In the genomic region with DNA sequence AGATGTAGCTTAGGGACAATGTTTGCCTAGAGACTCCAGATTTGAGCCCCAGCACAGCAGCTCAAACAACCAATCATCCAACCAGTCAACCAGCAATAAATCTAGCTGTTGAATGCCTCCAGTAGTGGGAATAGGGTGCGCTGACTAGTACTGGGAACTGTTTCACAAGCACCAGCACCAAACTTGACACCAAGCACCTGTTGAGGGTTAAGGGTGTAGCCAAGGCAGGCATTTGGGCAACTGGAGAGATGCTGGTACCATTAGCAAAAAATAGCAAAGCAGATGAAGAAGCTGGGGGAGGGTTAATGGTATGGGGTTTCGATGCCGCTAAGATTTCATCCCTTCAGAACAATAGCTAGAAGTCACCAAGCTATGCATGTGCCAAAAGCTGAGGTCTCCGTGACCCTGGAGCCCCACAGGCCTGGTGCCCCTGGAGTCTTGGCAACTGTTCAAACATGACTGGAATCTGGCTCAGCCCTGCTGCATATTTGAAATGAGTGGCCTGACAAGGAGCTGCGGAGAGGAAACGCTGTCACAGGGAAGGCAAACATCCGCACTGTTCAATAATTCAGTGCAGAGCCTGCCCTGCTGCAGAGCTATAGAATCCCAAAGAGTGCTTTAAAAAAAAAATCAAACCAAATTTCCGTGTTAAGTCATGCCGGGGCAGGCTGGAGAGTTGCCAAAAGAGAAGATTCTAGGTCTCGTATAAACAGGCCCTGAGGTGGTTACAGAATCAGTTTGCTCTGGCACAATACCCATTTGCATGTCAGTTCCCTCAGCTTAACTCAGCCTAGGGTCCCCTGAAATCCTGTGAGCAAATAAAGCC, we compare ENCODE assay signal across 8 mouse cellular contexts.
DNase-seq lines count a peak whose midpoint lies in the region; ATAC-seq lines count a peak whose summit lies in the region.

No protein-coding gene starts in this region.

- peak overlapping the region; percentile 36; the same call in 1 of the 2 replicates for H3K27ac ChIP-seq in forebrain, embryonic 13.5 days
- H3K27ac ChIP-seq in midbrain, embryonic 11.5 days (ENCODE audit: low read depth, low read length), result peak overlapping the region; percentile 26

- peak overlapping the region; percentile 12; the same call in 1 of the 2 replicates for H3K9ac ChIP-seq in forebrain, embryonic 13.5 days
- no peak overlapping the region; the same call in 1 of the 2 replicates for H3K9ac ChIP-seq in midbrain, embryonic 11.5 days (ENCODE audit: low read length)

- peaks cover 16% of the 10 kb centered on the region for H3K4me1 ChIP-seq in forebrain, embryonic 13.5 days
- peaks cover 18% of the 10 kb centered on the region for H3K4me1 ChIP-seq in midbrain, embryonic 11.5 days (ENCODE audit: control insufficient read depth, insufficient read depth, low read length)

- WGBS in forebrain, embryonic 13.5 days, result 16% methylated on average over 10 of the region's 10 CpGs
- WGBS in midbrain, embryonic 11.5 days, result 12% methylated on average over 10 of the region's 10 CpGs

- no peaks in the 10 kb centered on the region for H3K27me3 ChIP-seq in forebrain, embryonic 13.5 days
- no peaks in the 10 kb centered on the region for H3K27me3 ChIP-seq in midbrain, embryonic 11.5 days (ENCODE audit: control insufficient read depth, insufficient read depth, low read length)

- H3K36me3 ChIP-seq in forebrain, embryonic 13.5 days (ENCODE audit: poor library complexity, severe bottlenecking), result no peaks in the 10 kb centered on the region
- H3K36me3 ChIP-seq in midbrain, embryonic 11.5 days (ENCODE audit: control insufficient read depth, insufficient read depth, low read length), result no peaks in the 10 kb centered on the region

- peak; percentile 32 for DNase-seq in urinary bladder, adult 2 months (ENCODE audit: low spot score)
- no peak for DNase-seq in urinary bladder, postnatal 10 days (ENCODE audit: low spot score)
- peak; percentile 34 for DNase-seq in heart, postnatal 25 days (ENCODE audit: low spot score)
- peak; percentile 65 to 77 for DNase-seq in kidney, postnatal 4 days
- DNase-seq in midbrain, embryonic 11.5 days (ENCODE audit: low spot score, missing footprints), result peak; percentile 91
- DNase-seq in yolk sac, embryonic 10.5 days (ENCODE audit: low spot score), result peak; percentile 50
- no peak for DNase-seq in spleen, postnatal 14 days (ENCODE audit: low spot score in 2 of 2)

- no peak overlapping the region for H3K4me3 ChIP-seq in forebrain, embryonic 13.5 days
- H3K4me3 ChIP-seq in midbrain, embryonic 11.5 days (ENCODE audit: low read depth, low read length), result no peak overlapping the region

- no peaks in the 10 kb centered on the region for H3K9me3 ChIP-seq in forebrain, embryonic 13.5 days (replicated peaks)
- no peaks in the 10 kb centered on the region for H3K9me3 ChIP-seq in midbrain, embryonic 11.5 days (ENCODE audit: control insufficient read depth, low read length)

- peak overlapping the region; percentile 40 for H3K4me2 ChIP-seq in forebrain, embryonic 13.5 days
- H3K4me2 ChIP-seq in midbrain, embryonic 11.5 days, result peak overlapping the region; percentile 8; the same call in 1 of the 2 replicates

- intact Hi-C loops in heart, postnatal 25 days (cut with DNase I), result loop anchor here (2.0 to 5.0 kb wide), 3 partner anchors 16 to 134 kb away; a partner anchor contains a TSS

- peak; percentile 68 for ATAC-seq in forebrain, embryonic 13.5 days
- ATAC-seq in midbrain, embryonic 11.5 days (ENCODE audit: low FRiP score), result peak; percentile 89

Comparison
In these comparisons a context has a peak if more than half of its experiments do, and no peak if none do; other contexts are left out.
1. DNase-seq: peak in urinary bladder, adult 2 months (single experiment), heart, postnatal 25 days (single experiment), kidney, postnatal 4 days (2 of 2), midbrain, embryonic 11.5 days (single experiment) and yolk sac, embryonic 10.5 days (single experiment); none in urinary bladder, postnatal 10 days (single experiment) and spleen, postnatal 14 days (0 of 2).